Mouse (Mus musculus): ENCODE measurements around the gene Scap. TPM values are rescaled to one million over a fixed set of nuclear protein-coding genes. Genes with fewer than 3 reads are reported as not detected.

Gene Scap
- 29.7 and 31.4 TPM in 2 replicates for polyA plus RNA-seq (2015; fragmentation: Nextera tagmentation; extraction: Ambion mirVana)

DNA sequence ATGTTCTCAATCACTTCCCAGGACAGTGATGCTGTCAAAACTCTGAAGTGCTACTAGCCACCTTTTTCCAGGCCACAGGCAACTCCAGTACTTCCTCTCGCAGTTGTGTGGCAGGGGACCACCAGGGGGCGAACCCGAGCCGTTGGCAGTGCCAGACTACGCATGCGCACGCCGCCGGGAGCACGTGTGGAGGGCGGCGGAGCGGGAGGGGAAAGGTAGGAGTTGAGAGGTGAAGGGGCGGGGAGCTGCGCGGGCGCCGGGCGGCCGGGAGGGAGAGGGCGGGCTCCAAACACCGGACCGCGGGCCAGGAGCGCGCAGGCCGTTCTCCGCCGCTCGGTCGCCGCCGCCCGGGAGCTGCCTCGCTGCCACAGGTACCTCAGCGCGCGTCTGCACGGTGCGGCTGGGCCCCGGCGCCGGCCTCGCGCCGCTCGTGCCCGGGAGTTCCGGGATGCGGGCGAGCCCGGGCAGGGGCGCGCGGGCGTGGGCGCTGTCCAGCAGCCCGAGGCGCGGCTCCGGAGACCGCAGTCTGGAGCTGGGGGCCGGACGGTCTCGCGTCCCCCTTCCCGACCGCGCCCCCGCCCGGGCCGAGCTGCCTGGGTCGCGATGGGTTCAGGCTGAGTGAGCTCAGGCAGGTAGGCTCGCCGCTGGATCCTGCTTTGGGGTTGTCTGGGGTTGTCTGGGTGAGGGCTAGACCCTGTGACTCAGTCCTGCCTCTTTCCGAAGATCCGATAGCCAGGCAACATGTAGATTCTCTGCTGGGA is at the start of gene Scap:
TSS of gene Scap (plus strand) at position 154 of the 761 bp plus-strand sequence.
- peak within 1 kb of the TSS; percentile 83 for H3K4me2 ChIP-seq (replicated peaks)
- peak within 1 kb of the TSS; percentile 60; the same call in 1 of the 2 replicates for H3K27ac ChIP-seq
- H3K36me3 ChIP-seq: no peaks in the 10 kb centered on the region
- peak within 1 kb of the TSS; percentile 64 for H3K9ac ChIP-seq
- peaks cover 3% of the 10 kb centered on the region for H3K4me1 ChIP-seq (replicated peaks)
- no peaks in the 10 kb centered on the region for H3K9me3 ChIP-seq
- WGBS: under 1% methylated on average over 76 of the region's 78 CpGs
- H3K27me3 ChIP-seq (replicated peaks): no peaks in the 10 kb centered on the region
- peak within 1 kb of the TSS; percentile 87 for H3K4me3 ChIP-seq (replicated peaks)
- ATAC-seq: peak; percentile 94

DNA sequence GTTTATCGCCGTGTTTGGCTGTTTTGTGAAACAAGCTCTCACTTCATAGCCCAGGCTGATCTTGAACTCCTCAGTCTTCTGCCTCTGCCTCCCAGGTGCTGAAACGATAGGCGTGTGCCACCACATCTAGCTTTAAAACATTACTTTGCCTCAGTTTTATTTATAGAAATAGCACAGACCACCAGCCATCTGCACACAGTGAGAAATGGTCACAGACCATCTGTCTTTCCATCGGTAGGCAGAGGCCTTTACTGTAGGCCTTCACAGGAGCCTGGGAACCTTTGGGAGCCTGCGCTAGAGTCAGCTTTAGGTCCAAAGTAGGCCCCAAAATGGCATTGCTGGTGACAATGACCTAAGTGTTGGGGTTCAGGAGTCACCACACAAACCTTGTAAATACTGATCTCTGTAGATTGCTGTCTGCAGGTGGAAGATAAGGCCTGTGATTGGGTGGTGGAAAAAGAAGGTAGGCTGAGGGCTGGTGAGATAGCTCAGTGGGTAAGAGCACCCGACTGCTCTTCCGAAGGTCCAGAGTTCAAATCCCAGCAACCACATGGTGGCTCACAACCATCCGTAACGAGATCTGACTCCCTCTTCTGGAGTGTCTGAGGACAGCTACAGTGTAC is 48.9 kb upstream of the Scap start:
- ATAC-seq: no peak
- Histone ChIP-seq H3K36me3 (no peaks in the 10 kb centered on the region), H3K9ac (no peak overlapping the region), H3K4me2 (replicated peaks) (no peak overlapping the region), H3K9me3 (no peaks in the 10 kb centered on the region), H3K4me3 (replicated peaks) (no peak overlapping the region), H3K4me1 (replicated peaks) (no peaks in the 10 kb centered on the region), H3K27ac (no peak overlapping the region), H3K27me3 (replicated peaks) (no peaks in the 10 kb centered on the region)
- 93% methylated on average over 10 of the region's 10 CpGs for WGBS

DNA sequence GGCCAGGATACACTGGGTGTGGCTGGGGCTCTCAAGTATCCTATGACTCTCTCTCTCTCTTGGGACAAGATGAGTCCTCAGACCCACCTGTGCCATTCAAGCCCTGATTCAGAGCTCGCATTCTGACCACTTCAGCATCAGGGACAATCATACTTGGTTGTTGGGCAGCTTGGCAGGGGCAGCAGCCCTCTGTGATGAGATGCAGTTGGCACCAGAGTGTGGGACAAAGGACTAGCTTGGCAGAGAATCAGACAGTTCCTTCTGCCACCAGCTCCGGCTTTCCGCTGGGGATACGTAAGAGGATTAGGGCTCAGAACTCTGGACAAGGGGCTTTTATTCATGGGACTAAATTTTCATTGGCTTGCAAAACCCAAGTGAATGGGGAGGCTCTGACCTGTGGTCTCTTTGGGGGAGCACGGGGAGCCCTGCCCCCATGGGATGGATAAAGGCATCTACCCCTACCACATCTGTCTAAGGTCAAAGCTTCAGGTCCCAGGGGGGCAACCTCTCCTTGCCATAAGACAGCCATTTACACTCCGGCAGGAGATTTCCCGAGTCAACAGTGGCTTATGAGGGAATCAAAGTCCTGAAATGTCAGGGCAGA is 45.7 kb upstream of the Scap start:
- Histone ChIP-seq H3K4me3 (replicated peaks) (no peak overlapping the region), H3K27ac (no peak overlapping the region), H3K36me3 (no peaks in the 10 kb centered on the region), H3K9me3 (no peaks in the 10 kb centered on the region), H3K4me2 (replicated peaks) (no peak overlapping the region), H3K4me1 (replicated peaks) (no peaks in the 10 kb centered on the region), H3K27me3 (replicated peaks) (no peaks in the 10 kb centered on the region), H3K9ac (no peak overlapping the region)
- ATAC-seq: no peak
- WGBS: 82% methylated on average over 7 of the region's 7 CpGs

DNA sequence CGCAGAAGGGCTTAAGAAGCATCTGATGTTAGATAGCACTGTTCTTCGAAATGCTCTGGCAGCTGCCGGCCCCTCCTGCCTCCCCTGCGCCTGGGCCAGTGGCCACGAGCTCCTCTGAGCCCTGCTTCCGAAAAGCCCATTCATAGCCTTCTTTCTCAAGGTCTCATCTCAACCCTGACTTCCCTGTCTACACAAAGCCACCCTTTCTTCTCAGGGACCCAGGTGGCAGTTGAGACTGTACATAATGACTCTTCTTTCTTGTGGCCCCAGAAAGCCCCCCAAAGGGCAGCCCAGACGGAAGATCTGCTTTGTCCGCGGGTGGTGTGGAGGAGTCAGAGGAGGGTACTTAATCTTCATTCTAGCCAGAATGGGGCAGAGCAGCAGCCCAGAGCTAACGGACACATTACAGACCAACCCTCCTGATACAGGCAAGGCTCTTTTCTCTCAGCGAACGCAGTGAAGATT is 39.8 kb upstream of the Scap start:
- ATAC-seq: no peak
- Histone ChIP-seq H3K4me2 (replicated peaks) (no peak overlapping the region), H3K36me3 (no peaks in the 10 kb centered on the region), H3K9ac (no peak overlapping the region), H3K27ac (no peak overlapping the region), H3K9me3 (no peaks in the 10 kb centered on the region), H3K27me3 (replicated peaks) (no peaks in the 10 kb centered on the region), H3K4me1 (replicated peaks) (no peaks in the 10 kb centered on the region), H3K4me3 (replicated peaks) (no peak overlapping the region)
- 65% methylated on average over 12 of the region's 12 CpGs for WGBS

DNA sequence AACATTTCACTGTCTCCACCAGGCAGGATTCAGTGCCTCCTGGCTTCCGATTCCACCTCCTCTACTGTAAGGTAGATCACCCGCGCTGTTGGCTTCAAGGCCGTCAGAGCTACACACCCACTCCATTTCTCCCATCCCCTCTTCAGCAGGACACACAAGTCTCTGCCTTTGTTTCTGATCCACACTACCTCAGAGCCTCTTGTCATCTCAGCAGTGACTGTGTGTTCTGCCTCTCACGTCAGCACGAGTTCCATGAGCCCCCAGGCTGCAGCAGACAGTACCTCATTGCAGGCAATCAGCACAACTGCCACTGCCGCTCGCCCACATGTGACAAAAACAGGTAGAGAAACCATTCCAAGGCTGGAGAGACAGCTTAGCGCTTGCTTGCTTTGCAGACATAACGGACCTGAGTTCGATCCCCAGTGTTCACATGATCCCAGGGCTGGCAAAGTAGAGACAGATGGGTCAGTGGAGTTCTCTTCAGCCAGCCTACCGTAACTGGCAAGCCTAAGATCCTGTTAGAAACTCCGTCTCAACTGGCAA is 39.1 kb upstream of the Scap start:
- 83% methylated on average over 13 of the region's 13 CpGs for WGBS
- Histone ChIP-seq H3K4me1 (replicated peaks) (no peaks in the 10 kb centered on the region), H3K9ac (no peak overlapping the region), H3K27me3 (replicated peaks) (no peaks in the 10 kb centered on the region), H3K27ac (no peak overlapping the region), H3K36me3 (no peaks in the 10 kb centered on the region), H3K9me3 (no peaks in the 10 kb centered on the region), H3K4me2 (replicated peaks) (no peak overlapping the region), H3K4me3 (replicated peaks) (no peak overlapping the region)
- ATAC-seq: no peak

DNA sequence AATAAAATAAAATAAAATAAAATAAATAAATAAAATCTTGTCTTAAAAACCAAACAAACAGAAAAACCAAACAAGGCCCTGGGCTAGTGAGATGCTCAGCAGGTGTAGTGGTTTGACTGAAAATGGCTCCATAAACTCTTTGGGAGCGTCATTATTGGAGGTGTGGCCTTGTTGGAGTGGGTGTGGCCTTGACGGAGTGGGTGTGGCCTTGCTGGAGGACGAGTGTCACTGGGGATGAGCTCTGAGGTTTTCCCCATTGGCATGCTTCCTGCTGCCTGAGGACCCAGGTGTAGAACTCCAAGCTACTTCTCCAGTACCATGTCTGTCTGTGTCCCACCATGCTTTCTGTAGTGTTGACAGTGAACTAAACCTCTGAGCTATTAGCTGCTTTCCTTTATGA is 38.3 kb upstream of the Scap start:
- no peak overlapping the region for H3K4me3 ChIP-seq (replicated peaks)
- WGBS: 42% methylated on average over 3 of the region's 3 CpGs
- no peak for ATAC-seq

DNA sequence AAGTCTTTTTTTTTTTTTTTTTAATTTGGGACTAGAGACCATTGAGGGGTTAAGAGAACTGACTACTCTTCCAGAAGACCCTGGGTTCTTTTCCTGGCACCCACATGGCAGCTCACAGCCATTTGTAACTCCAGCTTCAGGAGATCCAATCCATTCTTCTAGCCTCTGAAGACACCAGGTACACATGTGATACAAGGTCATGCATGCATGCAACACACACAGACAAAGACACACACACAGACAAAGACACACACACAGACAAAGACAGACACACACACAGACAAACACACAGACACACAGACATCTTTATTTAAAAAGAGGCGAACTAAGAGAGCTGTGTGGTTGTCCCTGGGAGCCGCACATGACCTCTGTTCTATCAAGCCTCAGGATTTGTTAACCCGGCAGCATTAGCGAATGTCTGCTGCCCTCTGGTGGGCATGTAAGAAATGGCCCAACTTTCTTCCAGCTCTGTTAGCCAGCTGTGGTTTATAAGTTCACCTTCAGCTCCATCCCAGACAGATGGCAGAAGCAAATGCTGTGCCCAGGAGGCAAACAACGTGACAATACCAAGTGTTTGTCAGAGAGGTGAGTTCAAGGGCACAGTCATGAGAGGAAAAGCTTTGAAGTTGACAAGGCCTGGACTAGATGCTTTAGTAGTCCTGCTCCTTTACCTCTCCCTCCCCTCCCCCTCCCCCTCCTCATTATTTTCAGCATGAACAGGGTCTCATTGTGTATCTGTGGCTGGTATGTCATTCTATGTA is 36.0 kb upstream of the Scap start:
- Histone ChIP-seq H3K27me3 (replicated peaks) (no peaks in the 10 kb centered on the region), H3K9me3 (no peaks in the 10 kb centered on the region), H3K4me3 (replicated peaks) (no peak overlapping the region), H3K9ac (no peak overlapping the region), H3K4me2 (replicated peaks) (no peak overlapping the region), H3K36me3 (no peaks in the 10 kb centered on the region), H3K4me1 (replicated peaks) (no peaks in the 10 kb centered on the region), H3K27ac (no peak overlapping the region)
- ATAC-seq: peak; percentile 75
- 9% methylated on average over 5 of the region's 5 CpGs for WGBS

More for the DNA sequence above, 38.3 kb upstream of the Scap start:
- Histone ChIP-seq H3K9me3 (no peaks in the 10 kb centered on the region), H3K9ac (no peak overlapping the region), H3K4me1 (replicated peaks) (no peaks in the 10 kb centered on the region), H3K4me2 (replicated peaks) (no peak overlapping the region), H3K27ac (no peak overlapping the region), H3K27me3 (replicated peaks) (no peaks in the 10 kb centered on the region), H3K36me3 (no peaks in the 10 kb centered on the region)

DNA sequence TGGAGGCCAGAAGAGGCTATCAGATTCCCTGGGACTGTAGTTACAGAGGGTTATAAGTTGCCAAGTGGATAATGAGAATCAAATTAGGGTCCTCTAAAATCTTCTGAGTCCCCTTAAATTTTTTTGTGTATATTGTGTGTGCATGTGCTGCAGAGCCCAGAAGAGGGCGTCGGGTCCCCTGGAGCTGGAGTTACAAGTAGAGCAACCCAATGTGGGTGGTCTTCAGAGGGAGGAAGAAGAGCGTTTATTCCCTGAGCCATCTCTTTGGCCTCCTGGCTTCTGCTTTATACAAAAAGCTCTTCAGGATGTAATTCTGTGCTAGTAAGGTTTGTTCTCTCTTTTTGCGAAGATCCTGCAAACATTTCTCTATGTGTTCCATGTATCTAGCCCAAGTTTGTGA is 28.6 kb upstream of the Scap start:
- WGBS: 4% methylated on average over 4 of the region's 4 CpGs
- H3K9me3 ChIP-seq: no peaks in the 10 kb centered on the region
- peak overlapping the region; percentile 85 for H3K27ac ChIP-seq
- peak overlapping the region; percentile 75 for H3K4me2 ChIP-seq (replicated peaks)
- H3K4me1 ChIP-seq (replicated peaks): 0 out of 2 replicates have a peak, but pooled peaks cover 10% of the 10 kb centered on the region
- H3K9ac ChIP-seq: peak overlapping the region; percentile 62
- no peaks in the 10 kb centered on the region for H3K36me3 ChIP-seq
- H3K27me3 ChIP-seq (replicated peaks): no peaks in the 10 kb centered on the region
- peak overlapping the region; percentile 49 for H3K4me3 ChIP-seq (replicated peaks)
- ATAC-seq: no peak; the same call in 1 of the 2 replicates

DNA sequence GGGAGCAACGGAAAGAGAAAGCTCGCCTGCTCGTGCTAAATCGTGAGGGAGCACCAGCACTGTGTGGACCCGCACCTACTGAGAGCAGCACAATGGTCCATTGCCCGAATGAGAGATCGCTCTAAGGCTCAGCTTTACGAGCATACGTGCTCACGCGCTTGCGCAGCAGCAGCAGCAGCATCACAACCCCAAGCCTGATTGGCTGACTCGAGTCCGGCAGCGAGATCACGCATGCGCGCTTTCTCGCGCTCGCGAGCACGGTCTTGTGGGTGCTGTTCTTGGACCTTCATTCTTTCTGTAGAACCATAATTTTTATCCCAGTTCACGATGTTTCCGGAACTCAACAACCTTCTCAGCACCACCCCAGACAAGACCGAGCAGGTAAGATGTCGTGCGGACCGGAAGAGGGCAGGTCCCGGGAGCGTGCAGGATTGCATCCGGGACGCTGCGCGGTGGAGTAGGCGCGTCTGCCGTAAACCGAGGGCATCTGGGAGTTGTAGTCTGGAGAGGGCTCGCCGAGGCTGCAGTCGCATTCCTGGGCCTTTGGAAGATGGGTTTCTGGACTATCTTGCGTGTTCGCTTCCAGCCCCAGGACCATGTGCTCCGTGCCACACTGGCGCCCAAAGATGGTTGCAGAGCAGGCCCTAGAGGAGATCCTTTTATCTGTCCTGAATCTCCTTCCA is 28.0 kb upstream of the Scap start, which contains the start of gene Elp6:
TSS of gene Elp6 (plus strand) at position 205 of the 683 bp plus-strand sequence.
- Histone ChIP-seq H3K4me1 (replicated peaks) (0 out of 2 replicates have a peak, but pooled peaks cover 10% of the 10 kb centered on the region), H3K36me3 (no peaks in the 10 kb centered on the region), H3K27ac (peak within 1 kb of the TSS; percentile 85), H3K9ac (peak within 1 kb of the TSS; percentile 62), H3K4me3 (replicated peaks) (peak within 1 kb of the TSS; percentile 49), H3K4me2 (replicated peaks) (peak within 1 kb of the TSS; percentile 75), H3K9me3 (no peaks in the 10 kb centered on the region), H3K27me3 (replicated peaks) (no peaks in the 10 kb centered on the region)
- under 1% methylated on average over 46 of the region's 46 CpGs for WGBS
- ATAC-seq: peak; percentile 99

DNA sequence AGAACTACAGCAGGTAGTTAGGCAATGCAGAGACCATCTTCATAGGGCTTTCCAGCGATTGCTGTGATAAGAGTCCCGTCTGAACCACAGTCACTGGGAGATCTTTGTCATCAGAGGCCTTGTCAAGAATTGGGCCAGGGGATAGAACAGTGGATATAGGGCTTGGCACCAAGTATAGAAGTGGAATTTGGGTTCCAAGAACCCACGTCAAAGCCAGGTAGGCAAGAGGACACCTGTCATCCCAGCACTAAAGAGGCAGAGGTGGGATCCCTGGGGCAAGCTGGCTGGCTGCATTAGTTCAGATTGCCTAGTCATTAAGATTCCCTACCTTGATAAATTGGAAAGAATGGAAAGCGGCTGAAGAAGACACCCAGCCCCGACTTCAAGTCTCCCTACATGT is 26.7 kb upstream of the Scap start:
- H3K36me3 ChIP-seq: peaks cover 7% of the 10 kb centered on the region; the same call in 1 of the 2 replicates
- no peak overlapping the region for H3K9ac ChIP-seq
- no peaks in the 10 kb centered on the region for H3K9me3 ChIP-seq
- no peak for ATAC-seq
- no peak overlapping the region for H3K4me3 ChIP-seq (replicated peaks)
- H3K27me3 ChIP-seq (replicated peaks): no peaks in the 10 kb centered on the region
- no peak overlapping the region for H3K27ac ChIP-seq
- 92% methylated on average over 5 of the region's 5 CpGs for WGBS
- 0 out of 2 replicates have a peak, but pooled peaks cover 10% of the 10 kb centered on the region for H3K4me1 ChIP-seq (replicated peaks)
- H3K4me2 ChIP-seq (replicated peaks): peak overlapping the region; percentile 75

DNA sequence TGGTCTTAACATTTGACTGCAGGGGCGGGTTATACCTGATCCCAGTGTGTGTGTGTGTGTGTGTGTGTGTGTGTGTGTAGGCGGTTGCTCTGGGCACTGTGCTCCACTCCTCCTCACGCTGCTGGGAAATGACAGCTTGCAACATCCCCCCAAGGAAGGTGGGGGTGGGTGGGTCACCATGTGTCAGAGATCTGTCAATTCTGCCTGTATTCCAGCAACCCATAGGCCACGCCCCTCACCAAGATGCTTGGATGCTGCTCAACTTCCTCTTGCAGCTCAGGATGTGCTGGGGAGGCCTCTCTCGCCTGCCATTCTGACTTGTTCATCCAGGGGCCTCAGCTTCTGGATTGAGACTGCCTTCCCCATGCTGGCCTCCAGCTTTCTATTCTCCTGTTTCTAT is 18.4 kb upstream of the Scap start:
- Histone ChIP-seq H3K36me3 (peaks cover 29% of the 10 kb centered on the region), H3K9ac (no peak overlapping the region), H3K27me3 (replicated peaks) (no peaks in the 10 kb centered on the region), H3K9me3 (no peaks in the 10 kb centered on the region), H3K4me2 (replicated peaks) (no peak overlapping the region), H3K27ac (no peak overlapping the region), H3K4me3 (replicated peaks) (no peak overlapping the region), H3K4me1 (replicated peaks) (no peaks in the 10 kb centered on the region)
- ATAC-seq: no peak
- WGBS: 74% methylated on average over 5 of the region's 5 CpGs

Data from intestine, embryonic 15.5 days (tissue).